Mouse (Mus musculus): ENCODE measurements around the gene Id2. TPM values are rescaled to one million over a fixed set of nuclear protein-coding genes. Genes with fewer than 3 reads are reported as not detected.
A peak's percentile ranks its signal among the peaks of the same experiment; 100 is the strongest.

Id2 gene
- polyA plus RNA-seq, 1 experiment = 40.6 TPM

DNA sequence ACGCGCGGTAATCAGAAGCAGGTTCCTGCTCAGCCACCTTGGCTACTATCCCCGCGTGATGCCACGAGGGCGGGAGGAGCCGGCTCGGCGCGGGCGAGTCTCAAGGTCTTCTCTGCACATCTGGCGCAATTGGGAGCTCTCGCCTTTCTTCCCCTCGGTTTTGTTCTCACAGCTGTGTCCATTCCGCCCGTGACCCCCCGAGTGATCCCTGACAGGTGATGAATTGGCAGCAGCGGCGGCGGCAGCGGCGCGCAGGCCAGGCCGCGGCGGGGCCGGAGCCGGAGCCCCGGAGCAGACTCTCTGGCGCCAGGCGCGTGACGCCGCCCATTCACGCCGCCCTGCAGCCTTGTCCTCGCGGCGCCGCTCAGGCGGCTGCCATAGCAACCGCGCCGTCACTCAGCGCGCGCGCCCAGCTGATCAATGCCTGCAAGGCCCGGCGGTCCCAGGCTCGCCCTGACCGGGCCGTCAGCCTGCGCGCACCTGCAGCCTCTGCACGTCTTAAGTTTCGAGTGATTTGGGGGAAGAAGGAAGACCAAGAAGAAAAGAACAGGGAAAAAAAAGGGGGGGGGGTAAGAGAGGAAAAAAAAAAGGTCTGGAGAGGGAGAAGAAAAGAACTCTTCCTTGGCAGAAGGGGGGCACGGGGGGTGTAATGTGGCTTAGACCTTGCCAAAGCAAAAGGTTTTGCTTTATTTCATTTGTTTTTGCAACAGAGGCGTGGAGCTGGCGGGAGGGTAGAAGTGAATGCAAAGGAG is 1.8 kb upstream of the Id2 start:
- Histone ChIP-seq H3K4me3 (ENCODE audit: insufficient read depth, low read depth, low read length) (peak overlapping the region; percentile 75), H3K27ac (replicated peaks; ENCODE audit: low read depth, low read length) (peak overlapping the region; percentile 95), H3K4me1 (ENCODE audit: control insufficient read depth, insufficient read depth, insufficient read length, low read length) (peaks cover 14% of the 10 kb centered on the region)

DNA sequence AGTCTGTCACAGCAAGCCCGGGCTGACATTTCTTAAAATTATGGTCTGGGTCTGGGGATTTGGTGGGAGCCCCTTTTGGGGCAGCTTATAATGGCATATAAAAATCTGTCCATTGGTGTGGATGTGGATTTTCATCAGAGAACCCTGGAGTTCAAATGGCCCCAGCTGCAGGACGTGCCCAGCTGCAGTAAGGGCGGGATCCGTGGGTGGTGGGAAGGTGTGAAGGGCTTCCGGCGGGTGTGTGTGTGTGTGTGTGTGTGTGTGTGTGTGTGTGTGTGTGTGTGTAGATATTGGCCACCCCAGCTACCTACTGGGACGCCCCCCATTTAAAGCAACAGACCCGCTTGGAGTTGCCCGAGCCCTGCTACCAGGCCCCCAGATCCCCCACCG is 1.2 kb upstream of the Id2 start:
- peak overlapping the region; percentile 75 for H3K4me3 ChIP-seq (ENCODE audit: insufficient read depth, low read depth, low read length)
- H3K27ac ChIP-seq (replicated peaks; ENCODE audit: low read depth, low read length) = peak overlapping the region; percentile 95
- H3K4me1 ChIP-seq (ENCODE audit: control insufficient read depth, insufficient read depth, insufficient read length, low read length) = peaks cover 14% of the 10 kb centered on the region

DNA sequence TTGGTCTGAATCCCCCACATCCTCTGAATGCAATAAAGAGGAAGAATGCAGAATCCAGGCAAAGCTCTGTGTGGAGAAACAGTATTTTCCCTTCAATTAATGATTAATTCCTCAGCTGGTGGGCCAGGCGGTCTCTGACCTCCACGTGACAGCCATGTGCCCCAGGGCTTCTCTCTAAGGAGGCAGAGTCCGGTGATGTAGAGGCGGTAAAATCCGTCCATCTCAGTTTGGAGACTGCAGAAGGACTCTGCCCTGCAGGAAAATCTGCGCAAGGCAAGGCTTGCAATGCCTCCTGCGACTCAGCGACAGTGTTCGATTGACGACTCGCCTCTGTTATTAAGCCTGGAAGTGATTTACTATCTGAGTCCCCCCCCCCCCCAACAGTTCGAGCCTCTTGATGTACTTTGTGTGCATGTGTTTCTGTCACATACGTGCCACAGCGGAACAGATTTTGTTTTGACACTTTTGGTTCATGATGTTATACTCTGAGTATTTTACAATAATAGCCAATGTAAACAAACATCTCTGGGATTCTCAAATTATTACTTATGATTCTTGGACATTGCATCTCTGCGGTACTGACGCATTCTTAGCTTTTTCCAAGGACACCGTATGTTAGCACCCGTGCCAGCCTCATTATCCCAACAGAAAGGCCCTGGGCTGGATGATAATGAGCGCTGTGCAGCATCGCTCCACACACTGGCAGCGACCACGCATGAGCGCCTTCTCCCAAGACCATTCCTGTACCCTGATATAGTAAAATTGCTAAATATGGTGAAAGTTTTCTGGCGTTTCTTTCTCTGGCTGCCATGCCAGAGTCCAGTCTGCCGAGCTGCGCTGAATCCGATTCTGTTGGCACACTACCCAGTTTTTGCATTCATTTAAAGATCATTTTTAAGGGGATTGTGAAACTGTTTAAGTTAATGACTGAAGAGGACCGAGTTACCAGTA is 545 bp upstream of the Id2 start:
- H3K4me1 ChIP-seq (ENCODE audit: control insufficient read depth, insufficient read depth, insufficient read length, low read length) = peaks cover 14% of the 10 kb centered on the region
- peak overlapping the region; percentile 95; the same call in 1 of the 2 replicates for H3K27ac ChIP-seq (replicated peaks; ENCODE audit: low read depth, low read length)
- peak overlapping the region; percentile 75; the same call in 1 of the 2 replicates for H3K4me3 ChIP-seq (ENCODE audit: insufficient read depth, low read depth, low read length)

DNA sequence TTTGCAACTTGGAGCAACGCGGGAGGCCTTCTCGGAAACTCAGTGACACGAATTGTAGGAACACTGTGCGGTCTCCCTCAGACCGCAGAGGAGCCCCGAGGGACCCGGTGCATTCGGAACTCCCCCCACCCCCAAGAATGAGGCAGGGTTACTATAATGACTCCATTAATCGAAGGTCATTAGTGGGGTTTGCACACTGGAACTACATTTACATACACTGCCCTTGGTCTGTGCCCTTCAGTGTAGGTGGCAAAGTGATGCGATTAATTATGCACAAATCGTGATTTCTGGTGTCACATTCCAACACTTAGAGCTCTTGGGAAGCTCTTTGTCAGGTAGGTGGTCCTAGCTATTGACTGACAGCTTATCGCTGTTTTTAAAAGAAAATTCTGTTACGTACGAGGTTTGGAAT is 294 bp downstream of the Id2 start:
- peaks cover 14% of the 10 kb centered on the region for H3K4me1 ChIP-seq (ENCODE audit: control insufficient read depth, insufficient read depth, insufficient read length, low read length)
- H3K4me3 ChIP-seq (ENCODE audit: insufficient read depth, low read depth, low read length) = peak overlapping the region; percentile 78
- H3K27ac ChIP-seq (replicated peaks; ENCODE audit: low read depth, low read length) = peak overlapping the region; percentile 56

DNA sequence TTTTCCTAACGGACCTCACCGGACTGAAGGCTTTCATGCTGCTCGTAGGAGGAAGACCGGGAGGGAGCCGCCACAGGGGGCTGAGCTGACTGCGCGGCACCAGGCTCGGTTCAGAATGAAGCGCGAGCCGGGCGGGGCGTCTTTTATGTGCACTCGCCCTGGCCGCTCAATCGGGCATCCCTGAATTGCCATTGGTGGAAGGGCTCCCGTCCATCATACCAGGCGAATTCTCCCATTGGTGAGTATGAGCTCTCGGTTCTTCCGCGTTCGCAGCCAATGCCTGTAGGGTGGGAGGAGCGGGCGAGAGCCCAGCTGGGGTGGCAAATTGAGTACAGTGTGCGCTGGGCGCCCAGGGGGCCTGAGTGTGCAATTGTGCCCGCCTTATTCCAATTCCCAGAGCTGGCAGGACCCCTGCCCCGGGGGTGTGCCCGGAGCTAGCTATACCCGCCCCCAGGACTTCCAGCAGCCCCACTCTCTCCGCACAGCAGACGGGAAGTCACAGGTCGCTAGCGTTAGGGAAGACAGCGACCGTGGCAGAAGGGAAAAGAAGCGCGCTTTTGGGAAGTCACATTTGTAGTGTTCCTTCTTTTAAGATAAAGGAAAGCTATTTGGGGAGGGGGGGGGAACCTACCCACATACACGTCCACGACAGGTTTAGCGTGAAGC is 833 bp downstream of the Id2 start:
- Histone ChIP-seq H3K27ac (replicated peaks; ENCODE audit: low read depth, low read length) (peak overlapping the region; percentile 60), H3K4me1 (ENCODE audit: control insufficient read depth, insufficient read depth, insufficient read length, low read length) (peaks cover 11% of the 10 kb centered on the region), H3K4me3 (ENCODE audit: insufficient read depth, low read depth, low read length) (peak overlapping the region; percentile 92)

DNA sequence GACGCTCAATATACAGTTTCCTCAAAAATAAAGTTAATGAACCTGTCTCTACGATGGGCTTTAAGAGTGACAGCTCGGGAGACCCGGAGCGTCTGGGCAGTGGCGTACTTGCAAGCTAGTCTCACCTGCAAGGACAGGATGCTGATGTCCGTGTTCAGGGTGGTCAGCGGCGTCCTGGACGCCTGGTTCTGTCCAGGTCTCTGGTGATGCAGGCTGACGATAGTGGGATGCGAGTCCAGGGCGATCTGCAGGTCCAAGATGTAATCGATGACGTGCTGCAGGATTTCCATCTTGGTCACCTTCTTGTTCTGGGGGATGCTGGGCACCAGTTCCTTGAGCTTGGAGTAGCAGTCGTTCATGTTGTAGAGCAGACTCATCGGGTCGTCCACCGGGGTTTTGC is 1.4 kb downstream of the Id2 start:
- H3K4me3 ChIP-seq (ENCODE audit: insufficient read depth, low read depth, low read length) = peak overlapping the region; percentile 92
- peak overlapping the region; percentile 60 for H3K27ac ChIP-seq (replicated peaks; ENCODE audit: low read depth, low read length)
- H3K4me1 ChIP-seq (ENCODE audit: control insufficient read depth, insufficient read depth, insufficient read length, low read length) = peaks cover 11% of the 10 kb centered on the region

DNA sequence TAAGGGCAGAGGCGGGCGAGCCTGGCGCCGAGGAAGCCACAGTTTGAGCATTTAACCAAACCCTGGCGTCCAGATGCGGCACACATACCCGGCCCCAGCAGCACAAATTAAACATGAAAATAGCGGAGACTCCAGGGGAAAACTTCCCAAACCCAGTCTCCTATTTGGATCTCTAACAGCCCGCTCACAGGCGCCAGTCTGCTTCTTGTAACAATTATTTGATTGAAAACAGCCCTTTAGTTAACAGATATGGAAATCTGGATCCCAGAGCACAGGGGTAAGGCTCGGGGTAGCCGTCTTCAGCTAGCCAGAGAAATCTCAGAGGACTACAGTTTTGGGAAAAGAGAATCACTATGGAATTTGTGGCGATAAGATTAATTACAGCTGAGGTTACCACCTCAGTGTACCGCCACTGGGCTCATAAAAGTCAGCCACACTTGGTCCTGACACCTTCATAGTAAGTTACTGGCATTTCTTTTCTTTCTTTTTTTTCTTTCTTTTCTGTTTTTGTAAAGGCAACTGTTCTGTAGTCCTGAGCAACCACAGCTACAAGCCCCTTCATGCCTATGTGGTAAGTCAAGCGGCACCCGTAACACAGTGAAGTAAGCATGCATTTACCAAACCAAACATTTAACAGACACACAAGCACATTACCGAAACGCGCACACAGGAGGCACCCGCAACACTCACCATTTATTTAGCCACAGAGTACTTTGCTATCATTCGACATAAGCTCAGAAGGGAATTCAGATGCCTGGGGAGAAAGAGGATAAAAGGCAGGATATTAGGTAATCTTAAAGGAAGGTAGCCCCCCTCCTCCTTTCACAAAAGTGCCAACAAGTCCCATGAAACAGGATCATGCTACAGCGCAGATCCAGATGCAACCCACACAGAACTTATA is 2.1 kb downstream of the Id2 start:
- peaks cover 11% of the 10 kb centered on the region for H3K4me1 ChIP-seq (ENCODE audit: control insufficient read depth, insufficient read depth, insufficient read length, low read length)
- H3K4me3 ChIP-seq (ENCODE audit: insufficient read depth, low read depth, low read length) = peak overlapping the region; percentile 92
- H3K27ac ChIP-seq (replicated peaks; ENCODE audit: low read depth, low read length) = peak overlapping the region; percentile 60

DNA sequence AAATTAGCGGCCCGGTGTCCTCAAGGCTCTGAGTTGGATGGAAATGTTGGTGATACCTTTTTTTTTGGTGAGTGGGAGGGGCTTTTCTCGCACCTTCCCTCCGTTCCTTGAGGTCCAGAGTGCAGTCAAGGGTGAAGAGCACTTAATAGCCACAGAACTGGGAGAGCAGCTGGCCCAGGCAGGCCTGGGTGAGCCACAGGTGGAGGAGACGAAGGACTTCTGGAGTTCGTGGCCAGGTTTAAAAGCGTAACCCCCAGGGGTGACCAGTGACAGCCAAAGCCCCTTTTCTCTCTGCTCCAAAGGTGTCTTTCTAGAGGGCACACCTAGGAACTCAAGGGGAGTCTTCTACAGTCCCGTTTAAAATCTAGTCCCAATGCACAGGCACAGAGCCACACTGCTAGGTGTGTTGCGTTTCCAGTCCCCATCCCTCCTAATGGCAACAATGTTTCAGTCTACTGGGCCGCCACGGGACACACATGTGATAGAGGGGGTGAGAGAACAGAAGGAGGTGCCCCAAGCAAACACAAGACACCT is 3.6 kb downstream of the Id2 start:
- Histone ChIP-seq H3K4me1 (ENCODE audit: control insufficient read depth, insufficient read depth, insufficient read length, low read length) (peaks cover 11% of the 10 kb centered on the region), H3K4me3 (ENCODE audit: insufficient read depth, low read depth, low read length) (peak overlapping the region; percentile 50; the same call in 1 of the 2 replicates), H3K27ac (replicated peaks; ENCODE audit: low read depth, low read length) (no peak overlapping the region)

DNA sequence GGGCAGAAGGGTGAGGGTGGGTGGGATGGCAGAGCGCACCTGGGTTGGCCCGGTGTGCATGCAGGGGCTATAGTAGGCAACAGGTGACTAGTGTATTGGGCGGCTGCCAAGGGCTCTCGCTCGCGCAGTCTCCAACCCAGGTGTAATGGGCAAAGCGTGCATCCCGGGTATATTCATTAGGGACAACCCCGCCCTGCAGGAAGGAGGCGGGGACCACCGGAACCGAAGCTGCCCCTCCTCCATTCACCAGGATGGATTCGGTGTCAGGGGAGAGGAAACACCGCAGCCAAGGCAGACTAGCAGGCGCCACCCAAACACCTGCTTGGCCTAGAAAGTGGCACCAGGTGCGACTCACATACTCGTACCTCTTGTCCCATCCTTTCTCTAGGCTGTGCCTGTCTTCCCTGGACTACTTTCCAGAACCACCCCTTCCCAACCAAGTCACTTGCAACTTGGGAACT is 4.2 kb downstream of the Id2 start:
- peak overlapping the region; percentile 50 for H3K4me3 ChIP-seq (ENCODE audit: insufficient read depth, low read depth, low read length)
- no peak overlapping the region for H3K27ac ChIP-seq (replicated peaks; ENCODE audit: low read depth, low read length)
- H3K4me1 ChIP-seq (ENCODE audit: control insufficient read depth, insufficient read depth, insufficient read length, low read length) = peaks cover 5% of the 10 kb centered on the region

DNA sequence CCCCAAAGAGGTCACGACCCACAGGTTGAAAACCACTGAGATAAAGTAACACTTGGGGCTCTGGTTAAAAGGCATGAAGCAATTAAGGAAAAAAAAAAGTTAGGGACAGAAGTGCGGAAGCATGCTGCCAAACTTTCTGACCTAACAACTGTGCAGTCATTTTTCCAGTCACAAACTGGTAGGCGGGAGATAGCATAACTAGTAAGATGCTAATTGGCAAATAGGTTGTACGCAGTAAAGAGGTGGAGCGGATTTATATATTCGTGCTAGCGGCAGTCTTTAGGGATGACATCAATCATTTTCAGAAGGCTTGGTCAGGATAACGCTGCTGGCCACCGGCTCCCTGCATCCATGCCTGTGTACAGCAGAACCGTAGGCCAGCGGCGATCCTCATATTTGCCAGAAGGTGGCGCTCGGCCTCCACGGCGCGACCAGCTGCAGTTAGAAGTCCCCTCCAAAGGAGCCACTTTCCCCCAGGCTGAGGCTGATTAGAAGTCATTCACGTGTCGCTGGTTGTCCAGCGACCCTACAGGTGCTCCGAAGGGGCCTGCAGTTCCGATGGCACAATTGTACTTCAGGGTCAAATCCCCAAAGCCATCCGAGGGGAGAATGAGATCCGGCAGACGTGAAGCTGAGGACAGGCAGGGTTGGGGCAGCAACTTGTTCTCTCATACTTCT is 4.8 kb downstream of the Id2 start:
- peaks cover 1% of the 10 kb centered on the region for H3K4me1 ChIP-seq (ENCODE audit: control insufficient read depth, insufficient read depth, insufficient read length, low read length)
- no peak overlapping the region for H3K27ac ChIP-seq (replicated peaks; ENCODE audit: low read depth, low read length)
- peak overlapping the region; percentile 50 for H3K4me3 ChIP-seq (ENCODE audit: insufficient read depth, low read depth, low read length)

DNA sequence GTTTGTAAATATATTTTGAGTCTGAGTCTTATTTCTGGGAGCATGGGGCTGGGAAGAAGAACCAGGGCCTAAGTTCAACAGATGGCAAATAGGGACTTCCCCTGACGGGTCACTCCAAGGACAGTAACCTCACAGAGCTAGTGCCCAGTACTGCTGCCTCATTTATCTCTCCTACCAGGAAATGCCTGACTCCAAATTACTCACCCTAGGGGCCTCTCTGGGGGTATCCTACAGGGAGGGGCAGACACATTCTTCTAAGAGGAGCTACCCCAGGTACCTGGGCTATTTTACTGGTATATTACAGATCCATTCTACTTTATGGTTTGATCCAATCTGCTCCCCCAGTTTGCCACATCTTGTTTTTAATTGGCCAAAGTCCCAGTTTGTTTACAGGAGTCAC is 7.5 kb downstream of the Id2 start:
- Histone ChIP-seq H3K27ac (replicated peaks; ENCODE audit: low read depth, low read length) (no peak overlapping the region), H3K4me1 (ENCODE audit: control insufficient read depth, insufficient read depth, insufficient read length, low read length) (no peaks in the 10 kb centered on the region; the same call in 1 of the 2 replicates), H3K4me3 (ENCODE audit: insufficient read depth, low read depth, low read length) (no peak overlapping the region)

DNA sequence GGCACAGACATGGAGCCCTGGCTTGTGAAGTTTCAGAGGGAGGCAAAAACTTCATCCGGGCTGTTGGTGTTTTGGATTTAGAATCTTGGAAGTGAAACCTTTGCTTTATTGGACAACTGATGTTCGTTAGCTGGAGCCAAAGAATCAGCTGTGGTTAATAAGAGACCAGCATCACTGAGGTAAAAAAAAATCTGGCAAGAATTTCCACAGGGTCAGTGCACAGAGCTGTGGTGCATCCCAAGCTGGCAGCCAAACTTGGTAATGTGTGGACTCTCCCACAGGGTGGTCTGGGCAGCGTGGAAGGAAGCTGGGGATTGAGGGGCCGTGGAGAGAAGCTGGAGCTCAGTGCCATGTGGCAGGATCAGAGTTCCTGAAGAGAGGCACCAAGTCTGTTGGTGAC is 10.0 kb downstream of the Id2 start:
- no peak overlapping the region for H3K27ac ChIP-seq (replicated peaks; ENCODE audit: low read depth, low read length)
- H3K4me1 ChIP-seq (ENCODE audit: control insufficient read depth, insufficient read depth, insufficient read length, low read length) = no peaks in the 10 kb centered on the region
- no peak overlapping the region for H3K4me3 ChIP-seq (ENCODE audit: insufficient read depth, low read depth, low read length)

DNA sequence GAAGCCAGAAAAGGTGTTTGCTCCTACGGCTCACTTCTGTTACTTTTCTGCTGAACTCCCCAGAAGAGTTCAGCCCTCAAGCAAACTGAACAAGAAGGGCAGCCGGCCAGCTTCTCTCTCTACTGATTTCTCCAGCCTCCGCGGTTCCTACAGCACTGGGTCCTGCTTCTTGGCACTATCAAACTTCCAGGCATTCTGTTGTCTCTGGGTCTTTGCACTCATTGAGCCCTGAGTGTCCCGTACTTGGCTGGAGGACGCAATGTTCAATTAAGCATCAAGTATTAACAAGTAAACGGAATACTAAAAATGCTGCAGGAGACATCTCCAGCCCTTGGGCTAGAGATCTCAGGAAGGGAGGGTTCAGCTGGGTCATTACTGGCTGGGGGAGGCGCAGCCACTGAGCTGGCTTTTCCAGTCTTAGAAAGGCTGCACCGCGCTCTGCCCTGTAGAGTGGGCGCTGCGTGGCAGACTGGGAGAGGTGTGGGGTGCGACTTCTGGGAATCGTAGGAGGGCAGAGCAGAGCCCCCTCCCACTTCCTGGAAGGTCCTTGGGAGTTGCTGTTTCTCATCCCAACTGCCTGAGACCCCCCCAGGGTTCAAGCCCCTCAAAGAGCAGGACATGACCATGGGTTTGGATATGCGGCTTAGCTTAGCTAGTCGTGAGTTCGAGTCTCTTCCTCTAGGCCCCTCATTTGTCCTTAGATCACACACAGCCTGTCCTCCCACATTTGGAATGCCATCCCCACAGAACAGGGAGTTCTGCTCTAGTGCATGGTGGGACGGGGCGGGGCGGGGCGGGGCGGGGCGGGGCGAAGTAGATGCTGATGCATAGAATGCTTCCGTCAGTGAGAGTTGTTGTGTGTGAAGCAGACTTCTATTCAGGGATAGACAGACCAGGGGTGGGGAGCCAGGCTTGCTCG is 13.4 kb downstream of the Id2 start:
- no peak overlapping the region for H3K27ac ChIP-seq (replicated peaks; ENCODE audit: low read depth, low read length)
- no peaks in the 10 kb centered on the region for H3K4me1 ChIP-seq (ENCODE audit: control insufficient read depth, insufficient read depth, insufficient read length, low read length)
- no peak overlapping the region for H3K4me3 ChIP-seq (ENCODE audit: insufficient read depth, low read depth, low read length)
